Mouse (Mus musculus) left cerebral cortex, adult 11 months (tissue): ENCODE results near the gene Susd1.
"Not testable (repeated sequence)": the region's sequence is repeated elsewhere in the genome, so short reads cannot be mapped to it uniquely, and the experiment has no call there.

Experiments used
- DNase-seq: peaks from one replicate; pipeline ENCODE4 v3.0.0; 2022; ENCODE audit warnings: low spot score

Susd1 gene

DNA sequence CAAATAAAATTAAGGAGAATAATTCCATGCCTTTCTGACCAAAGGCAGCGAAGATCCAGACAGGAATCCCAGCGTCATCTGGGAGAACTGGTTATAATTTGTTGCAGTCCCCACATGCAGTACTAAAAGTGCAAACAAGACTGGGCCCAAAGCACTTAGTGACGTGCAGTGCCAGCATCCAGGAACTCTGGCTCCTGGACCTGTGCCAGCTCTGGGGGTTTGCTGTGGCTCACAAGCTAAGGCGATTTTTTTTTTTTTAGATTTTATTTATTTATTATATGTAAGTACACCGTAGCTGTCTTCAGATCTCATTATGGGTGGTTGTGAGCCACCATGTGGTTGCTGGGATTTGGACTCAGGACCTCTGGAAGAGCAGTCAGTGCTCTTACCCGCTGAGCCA is 152.1 kb downstream of the Susd1 start:
- not testable (repeated sequence) for DNase-seq

- no peak for DNase-seq
Measured at GRCm38 (mm10) chr4:59282699-59283487, 155.5 kb downstream of the Susd1 start.

- DNase-seq, result no peak
Measured at GRCm38 (mm10) chr4:59282137-59282536, 156.3 kb downstream of the Susd1 start.

DNA sequence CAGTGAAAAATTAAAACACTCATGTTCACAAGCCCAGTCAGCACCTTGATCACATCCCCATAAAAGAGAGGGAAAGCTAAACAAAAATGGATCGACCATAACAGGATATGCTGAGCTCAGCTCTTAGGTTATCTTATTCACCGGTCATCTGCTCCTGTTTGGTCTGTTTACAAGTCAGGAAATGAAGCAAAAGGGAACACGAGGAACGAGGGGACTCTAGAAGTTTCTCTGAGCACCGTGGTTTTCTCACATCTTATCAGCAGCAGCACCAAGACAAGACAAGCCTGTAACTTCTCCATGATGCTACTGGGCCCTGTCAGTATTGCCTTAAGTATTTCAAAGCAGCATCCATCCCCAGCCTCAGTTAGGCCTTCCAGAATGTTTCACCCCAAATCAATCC is 157.6 kb downstream of the Susd1 start:
- DNase-seq, result no peak

- DNase-seq, result no peak
Measured at GRCm38 (mm10) chr4:59279111-59279510, 159.3 kb downstream of the Susd1 start.

GRCm38 (mm10) chr4:59278410-59278809 is 160.0 kb downstream of the Susd1 start:
- no peak for DNase-seq

DNA sequence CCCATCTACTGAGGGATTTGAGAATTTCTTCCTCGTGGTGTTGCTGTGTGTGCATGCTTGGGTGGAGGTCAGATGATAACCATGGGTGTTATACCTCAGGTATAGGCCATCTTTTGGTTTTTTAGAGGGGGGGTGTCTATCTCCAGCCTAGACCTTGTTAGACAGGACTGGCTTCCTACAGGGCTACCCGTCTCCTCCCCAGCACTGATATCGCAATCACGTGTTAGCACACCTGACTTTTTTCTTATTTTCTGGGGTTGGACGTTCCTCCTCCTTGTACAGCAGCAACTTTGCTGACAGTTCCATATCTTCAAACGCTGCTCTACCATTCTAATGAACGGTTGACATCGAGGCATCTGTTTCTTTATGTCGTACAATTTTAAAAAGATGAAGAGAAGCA is 160.5 kb downstream of the Susd1 start:
- DNase-seq, result no peak

DNA sequence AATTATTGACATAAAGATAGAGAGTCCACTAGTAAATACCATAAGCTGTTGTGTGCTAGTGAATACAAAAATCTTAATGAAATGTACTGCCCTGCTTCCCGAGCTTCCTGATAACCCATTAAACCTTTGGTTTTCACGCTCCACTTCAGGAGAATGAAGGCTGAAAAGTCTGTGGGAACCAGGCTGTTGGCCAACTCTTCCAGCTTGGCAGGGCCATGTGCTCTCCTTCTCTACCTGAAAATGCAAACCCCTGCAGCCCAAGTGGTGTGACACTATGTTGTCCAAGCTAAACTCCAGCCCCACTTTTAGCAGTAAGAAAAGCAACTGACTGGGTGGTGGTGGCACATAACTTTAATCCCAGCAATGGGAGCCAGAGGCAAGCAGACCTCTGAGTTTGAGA is 162.5 kb downstream of the Susd1 start:
- DNase-seq, result no peak

DNA sequence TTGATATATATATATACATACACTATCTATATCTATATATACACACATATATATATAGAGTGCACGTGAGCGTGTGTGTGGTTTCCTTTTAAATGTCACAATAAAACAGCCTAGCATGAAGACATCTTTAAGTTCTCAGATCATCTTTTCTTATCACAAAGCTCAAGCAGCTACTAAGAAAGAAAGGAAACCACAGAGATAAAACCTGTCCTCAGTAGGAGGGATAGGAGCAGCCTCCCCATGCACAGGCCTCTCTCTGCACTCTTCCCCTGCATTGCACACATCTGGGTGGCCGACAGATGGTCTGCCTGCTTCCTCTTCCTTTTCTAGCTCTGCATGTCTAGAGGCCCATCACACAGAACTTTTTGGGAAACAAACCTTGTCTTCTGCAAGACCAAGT is 162.9 kb downstream of the Susd1 start:
- no peak for DNase-seq

GRCm38 (mm10) chr4:59274136-59274535 is 164.3 kb downstream of the Susd1 start:
- DNase-seq, result no peak

DNA sequence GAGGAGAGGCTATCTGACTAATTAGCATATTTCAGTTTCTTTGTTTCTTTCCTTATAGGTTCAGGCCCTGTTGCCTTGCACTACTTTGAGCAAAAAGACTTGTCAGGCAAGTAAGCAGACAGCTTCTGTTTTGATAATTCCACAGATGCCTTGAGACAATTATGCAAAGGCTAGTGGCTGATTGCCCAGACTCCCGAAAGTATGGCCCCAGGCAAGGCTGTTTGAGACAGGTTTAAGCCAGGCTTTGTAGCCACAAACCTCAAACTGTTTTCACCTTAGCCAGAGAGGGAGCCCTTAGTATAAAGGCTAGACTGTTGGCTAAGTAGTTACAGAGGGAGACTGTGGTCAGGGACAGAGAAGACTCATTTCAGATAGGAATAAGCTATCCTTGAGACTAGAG is 165.1 kb downstream of the Susd1 start:
- DNase-seq, result no peak

DNA sequence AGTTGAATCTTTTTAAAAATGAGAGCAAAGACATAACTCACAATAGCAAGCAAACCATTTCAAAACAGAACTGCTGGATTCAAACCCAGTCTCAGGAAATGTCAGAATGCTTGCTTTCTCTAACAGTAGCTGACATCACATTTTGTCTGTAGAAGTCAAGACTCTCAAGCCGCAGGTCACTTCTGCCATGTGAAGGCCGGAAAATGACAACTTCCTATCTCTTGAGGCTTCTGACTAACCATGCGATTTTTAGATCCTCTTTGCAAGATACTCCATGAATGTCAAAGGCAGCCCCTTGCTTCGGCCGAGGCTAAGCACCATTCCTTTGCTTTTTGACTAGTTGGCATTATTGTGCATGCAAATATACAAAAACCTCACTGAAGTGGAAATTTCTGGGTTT is 172.8 kb downstream of the Susd1 start:
- DNase-seq, result no peak

DNA sequence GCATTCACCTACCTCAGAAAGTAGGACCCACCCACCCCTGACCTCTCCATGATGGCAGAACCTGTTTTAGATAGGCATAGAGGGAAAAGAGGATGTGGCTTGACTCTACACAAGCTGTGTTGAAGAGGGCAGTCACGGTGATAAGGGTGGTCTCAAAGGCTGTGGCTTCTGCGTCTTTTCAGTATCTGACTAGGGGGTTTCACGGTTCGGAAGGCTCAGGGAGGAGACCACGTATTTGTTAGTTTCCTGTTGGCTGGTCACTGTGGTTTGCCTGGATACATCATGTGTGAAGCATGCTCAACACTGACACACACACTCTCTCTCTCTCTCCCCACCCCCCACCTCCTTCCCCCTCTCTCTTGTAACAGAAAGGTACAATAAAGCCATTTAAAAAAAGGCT is 173.3 kb downstream of the Susd1 start:
- no peak for DNase-seq
